Mouse (Mus musculus) heart, adult 2 months (tissue): ENCODE measurements at regions not wholly inside any gene's neighbourhood (a gene's known extent, or its start where the extent isn't known, plus 50 kb on each side); places are given as distances from the start of the nearest gene placed in this dataset.

Source experiments
- CTCF ChIP-seq: fragments of 200-600 bp; IDR thresholded peaks from 2 replicates; pipeline ENCODE4 v1.8.1; 2022; ENCODE audit warnings: antibody characterized with exemption, mild to moderate bottlenecking, moderate library complexity
- EP300 ChIP-seq: fragments of 200-500 bp; IDR thresholded peaks from 2 replicates; pipeline ENCODE4 v1.6.1; 2011; ENCODE audit warnings: low read depth, low read length, control low read depth; ENCODE audit not compliant: insufficient read depth
- POLR2A ChIP-seq: fragments of 200-500 bp; IDR thresholded peaks from 2 replicates; pipeline ENCODE4 v1.6.1; 2011; ENCODE audit warnings: mild to moderate bottlenecking, low read depth, low read length, control low read depth; ENCODE audit not compliant: insufficient read depth

GRCm38 (mm10) chr1:124510492-124510891, 465.1 kb upstream of the Dpp10 start:
- TF ChIP-seq CTCF (no peak), POLR2A (no peak), EP300 (no peak)
